Mouse (Mus musculus) left cerebral cortex, postnatal 4 days (tissue): Measurements from ENCODE around the gene Tymp. TPM values are rescaled to one million over a fixed set of nuclear protein-coding genes. Genes with fewer than 3 reads are reported as not detected.

ENCODE experiments used
- DNase-seq: peaks from one replicate; pipeline ENCODE4 v3.0.0-alpha.2; 2022
- intact Hi-C: fragments of 180-260 bp; cut with DNase I; formaldehyde crosslinking; loops from one replicate; pipeline ENCODE4 v1.15.1; 2025
- total RNA-seq, 2 experiments: library from RNA; stranded (reverse); gene quantifications; 2 replicates each; pipeline ENCODE4 v1.2.3; 2021

Tymp gene
- total RNA-seq, 2 experiments from 2014 or later = 0.62 to 0.81 TPM

DNA sequence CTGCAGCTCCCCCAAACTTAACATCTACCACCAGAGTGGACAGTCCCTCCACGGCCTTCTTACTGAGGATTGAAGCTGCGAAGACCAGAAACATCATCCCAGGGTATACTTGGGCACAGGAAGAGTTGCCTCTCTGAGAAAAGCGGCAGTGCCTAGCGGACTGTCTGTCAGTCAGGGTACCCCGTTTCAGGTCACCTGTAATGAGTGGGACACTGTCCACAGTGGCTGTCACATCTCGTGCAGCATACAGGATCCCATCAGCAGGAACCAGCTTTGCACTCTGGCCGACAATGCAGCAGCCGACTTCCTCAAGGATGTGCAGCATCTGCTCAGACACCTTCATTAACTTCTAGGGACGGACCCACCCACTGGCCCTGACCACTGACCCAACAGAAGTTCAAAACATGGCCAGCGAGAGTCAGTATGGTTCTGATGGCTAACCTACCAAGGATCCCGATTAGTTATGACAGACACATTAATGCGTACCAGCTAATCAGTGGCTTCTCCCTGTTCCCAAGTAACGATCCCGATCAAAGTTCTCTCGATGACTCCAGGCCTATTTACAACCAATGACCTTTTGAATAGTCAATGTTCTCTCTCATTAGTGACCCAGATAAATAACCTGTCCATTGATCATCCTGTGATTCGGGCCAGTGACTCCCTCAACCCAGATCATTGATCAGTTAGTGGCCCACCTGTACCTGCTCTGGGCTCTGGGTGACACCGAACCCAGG is 1.9 kb downstream of the Tymp start:
- no peak for DNase-seq
- intact Hi-C loops = no loop called here

- intact Hi-C loops = no loop called here
- DNase-seq = no peak
Observed at GRCm38 (mm10) chr15:89374340-89374739, 2.5 kb downstream of the Tymp start.

DNA sequence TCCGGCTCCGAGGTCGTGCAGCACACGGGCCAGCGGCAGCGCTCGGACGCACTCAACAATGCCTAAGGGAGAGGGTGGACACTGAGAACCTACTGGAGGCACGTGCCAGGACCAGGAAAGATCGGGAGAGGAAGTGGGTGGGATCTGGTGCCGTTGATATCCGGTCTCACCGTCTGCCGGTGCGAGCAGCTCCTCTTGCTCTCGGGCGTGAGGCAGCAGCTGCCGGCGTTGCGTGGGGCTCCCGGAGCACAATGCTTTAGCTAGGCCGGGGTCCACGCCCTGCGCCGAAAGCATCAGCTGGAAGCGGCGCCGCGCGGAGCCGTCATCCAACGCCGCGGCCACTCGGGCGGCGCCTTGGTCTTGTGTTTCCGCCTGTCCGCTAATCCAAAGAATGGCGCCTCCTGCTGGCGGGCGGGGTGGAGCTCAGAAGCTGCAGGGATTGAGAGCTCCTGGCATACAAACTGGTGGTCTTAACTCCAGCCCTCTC is 3.0 kb downstream of the Tymp start, which contains the start of gene Sco2:
TSS of gene Sco2 (minus strand) at position 85 of the 487 bp plus-strand sequence.
- peak; percentile 98 for DNase-seq
- intact Hi-C loops = no loop called here

DNA sequence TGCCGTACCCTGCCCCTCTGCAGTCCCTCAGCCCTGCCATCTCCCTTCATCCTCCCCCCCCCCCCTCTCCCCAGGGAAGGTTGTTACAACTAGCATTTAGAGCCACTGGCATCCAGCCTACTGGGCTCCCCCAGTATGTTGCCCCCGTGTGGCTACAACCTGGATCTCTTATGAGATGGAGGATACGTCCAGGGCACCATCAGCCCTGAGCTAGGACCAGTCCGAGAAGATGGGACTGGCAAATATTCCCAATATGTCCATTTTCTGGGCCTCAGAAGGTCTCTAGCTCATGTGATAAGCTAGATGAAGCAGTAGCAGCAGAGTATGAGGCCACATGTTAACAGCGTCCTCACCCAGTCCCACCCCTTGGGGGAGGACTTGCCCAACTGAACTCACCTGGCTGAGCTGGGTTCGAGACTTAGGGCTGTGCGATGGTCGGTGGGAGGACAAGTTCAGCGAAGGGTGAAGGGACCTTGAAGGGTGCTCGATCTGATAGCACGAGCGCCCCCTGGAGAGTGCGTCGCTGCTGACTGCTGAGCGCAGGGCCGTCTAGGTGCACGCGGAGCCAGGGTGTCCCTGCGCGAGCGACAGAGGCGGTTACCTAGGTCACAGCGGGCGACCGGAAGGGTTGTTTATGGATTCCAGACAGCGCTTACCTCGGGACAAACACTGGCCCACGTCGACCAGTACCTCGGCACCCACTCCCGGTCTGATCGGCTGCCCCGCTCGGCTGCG is 3.6 kb downstream of the Tymp start:
- DNase-seq = peak; percentile 81
- intact Hi-C loops = no loop called here

GRCm38 (mm10) chr15:89372536-89372935 is 4.3 kb downstream of the Tymp start:
- intact Hi-C loops = no loop called here
- no peak for DNase-seq

- no peak for DNase-seq
Observed at GRCm38 (mm10) chr15:89372068-89372467, 4.8 kb downstream of the Tymp start.

GRCm38 (mm10) chr15:89365141-89365551 is 11.7 kb downstream of the Tymp start:
- no peak for DNase-seq
- intact Hi-C loops = no loop called here

More at GRCm38 (mm10) chr15:89372068-89372467, 4.8 kb downstream of the Tymp start:
- intact Hi-C loops = no loop called here

GRCm38 (mm10) chr15:89363051-89363450 is 13.8 kb downstream of the Tymp start:
- intact Hi-C loops = no loop called here
- DNase-seq = no peak

DNA sequence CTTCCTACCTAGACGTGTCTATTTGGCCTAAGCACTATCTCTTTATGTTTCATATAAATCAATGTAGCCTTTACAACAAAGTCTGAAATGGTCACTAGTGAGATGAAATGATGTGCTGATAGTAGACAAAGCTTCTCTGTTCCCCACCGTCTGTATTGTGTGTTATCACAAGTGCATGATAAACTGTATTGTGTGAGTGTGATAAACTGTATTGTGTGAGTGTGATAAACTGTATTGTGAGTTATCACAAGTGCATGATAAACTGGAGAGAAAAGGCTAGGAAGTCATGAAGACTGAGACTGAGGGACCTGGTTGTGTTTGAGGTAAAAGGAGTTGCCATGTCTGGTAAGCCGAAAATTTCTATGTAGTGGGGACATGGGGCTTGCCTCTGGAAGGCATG is 18.1 kb downstream of the Tymp start:
- intact Hi-C loops = no loop called here
- DNase-seq = no peak

- peak; percentile 90 for DNase-seq
Observed at GRCm38 (mm10) chr15:89356372-89356771, 20.5 kb downstream of the Tymp start.

DNA sequence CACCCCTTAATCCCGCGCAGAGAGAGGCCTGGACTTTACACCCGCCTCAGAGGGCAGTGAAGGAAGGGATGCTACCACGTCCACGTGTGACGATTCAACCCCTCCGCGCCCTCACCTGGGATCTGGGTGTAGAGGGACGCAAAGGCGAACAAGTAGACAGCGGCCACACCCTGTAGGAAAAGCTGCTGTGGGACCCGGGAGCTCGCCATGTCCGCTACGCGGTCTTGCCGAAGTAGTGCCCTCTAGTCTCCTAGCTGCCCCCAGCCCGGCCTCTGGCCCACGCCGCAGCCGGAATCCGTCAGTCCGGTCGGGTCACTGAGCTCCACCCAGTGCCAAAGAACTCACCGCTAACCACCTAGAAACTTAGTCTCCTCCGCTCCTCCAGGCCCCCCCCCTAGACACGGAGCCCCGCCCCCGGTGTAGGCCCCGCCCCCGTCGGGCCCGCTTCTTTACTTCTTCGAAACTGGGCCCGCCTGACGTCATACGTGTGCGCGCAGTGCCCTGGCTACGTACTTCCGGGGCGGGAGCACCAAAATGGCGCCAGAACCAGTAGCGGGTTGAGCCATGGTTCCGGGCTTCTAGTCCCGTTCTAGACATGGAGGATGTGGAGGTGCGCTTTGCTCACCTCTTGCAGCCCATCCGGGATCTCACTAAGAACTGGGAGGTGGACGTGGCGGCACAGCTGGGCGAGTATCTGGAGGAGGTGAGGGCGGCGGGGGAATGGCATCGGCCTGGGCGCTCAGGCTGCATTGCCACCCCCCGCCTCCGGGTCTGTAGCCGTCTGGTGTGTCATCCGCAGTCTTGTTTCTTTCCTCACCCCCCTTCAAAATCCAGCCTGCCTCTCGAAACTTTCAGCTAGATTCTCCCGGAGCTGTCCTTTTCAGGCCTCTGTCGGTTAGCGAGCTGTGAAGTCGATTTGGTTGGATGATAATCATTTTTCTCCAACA is 21.3 kb downstream of the Tymp start, which contains the start of the genes Lmf2 and Ncaph2:
TSS of gene Lmf2 (minus strand) at position 419 of the 947 bp plus-strand sequence.
TSS of gene Ncaph2 (plus strand) at position 479 of the 947 bp plus-strand sequence.
- peak; percentile 96 for DNase-seq
- intact Hi-C loops = no loop called here

More at GRCm38 (mm10) chr15:89356372-89356771, 20.5 kb downstream of the Tymp start:
- intact Hi-C loops = no loop called here

- no peak for DNase-seq
- intact Hi-C loops = no loop called here
Observed at GRCm38 (mm10) chr15:89354455-89354854, 22.4 kb downstream of the Tymp start.

- DNase-seq = no peak
- intact Hi-C loops = no loop called here
Observed at GRCm38 (mm10) chr15:89353837-89354236, 23.0 kb downstream of the Tymp start.

- intact Hi-C loops = no loop called here
- DNase-seq = no peak
Observed at GRCm38 (mm10) chr15:89352795-89353194, 24.0 kb downstream of the Tymp start.

GRCm38 (mm10) chr15:89352054-89352453 is 24.8 kb downstream of the Tymp start:
- no peak for DNase-seq
- intact Hi-C loops = no loop called here

- intact Hi-C loops = no loop called here
- DNase-seq = no peak
Observed at GRCm38 (mm10) chr15:89351302-89351701, 25.5 kb downstream of the Tymp start.

DNA sequence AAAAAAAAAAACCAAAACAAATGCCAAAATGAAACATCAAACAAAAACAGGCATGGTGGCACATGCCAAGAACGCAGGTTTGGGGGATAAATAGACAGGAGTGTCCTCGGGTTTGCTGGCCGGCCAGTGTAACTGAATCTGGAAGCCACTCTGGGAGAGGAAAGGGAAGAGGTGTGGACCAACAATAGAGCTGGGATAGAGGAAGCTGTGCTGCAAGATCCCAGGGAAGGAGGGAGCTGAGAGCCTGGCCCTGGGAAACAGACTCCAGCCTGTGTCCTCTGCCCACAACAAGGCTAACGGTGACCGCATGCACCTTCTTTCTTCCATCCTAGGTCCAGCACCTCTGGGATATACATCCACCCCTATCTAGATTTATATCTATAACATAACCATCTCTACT is 26.4 kb downstream of the Tymp start:
- intact Hi-C loops = no loop called here
- no peak for DNase-seq

GRCm38 (mm10) chr15:89343325-89343724 is 33.5 kb downstream of the Tymp start:
- intact Hi-C loops = no loop called here
- DNase-seq = no peak

GRCm38 (mm10) chr15:89341678-89342077 is 35.2 kb downstream of the Tymp start:
- DNase-seq = no peak
- intact Hi-C loops = no loop called here

- intact Hi-C loops = no loop called here
Observed at GRCm38 (mm10) chr15:89340136-89340535, 36.7 kb downstream of the Tymp start.

GRCm38 (mm10) chr15:89339696-89340095 is 37.1 kb downstream of the Tymp start:
- intact Hi-C loops = no loop called here
- no peak for DNase-seq

More at GRCm38 (mm10) chr15:89340136-89340535, 36.7 kb downstream of the Tymp start:
- DNase-seq = no peak
